Mouse (Mus musculus) limb, embryonic 14.5 days (tissue): ENCODE results near the gene Gm20547. TPM values are rescaled to one million over a fixed set of nuclear protein-coding genes. Genes with fewer than 3 reads are reported as not detected.

Source experiments
- ATAC-seq: fragments of 200-750 bp; cut with Nextera tagmentation; 2 replicates; pipeline ENCODE4 v1.8.0; 2017; ENCODE audit warnings: low read depth, moderate number of reproducible peaks, moderate TSS enrichment; ENCODE audit not compliant: low FRiP score
- DNase-seq: peaks from one replicate; pipeline ENCODE4 v3.0.0-alpha.2; 2015; ENCODE audit warnings: low spot score
- H3K27ac ChIP-seq: fragments of 300-500 bp; sonication (generic); replicated peaks from 2 replicates; pipeline ENCODE4 v1.5.1; 2014; ENCODE audit warnings: low read depth, mild to moderate bottlenecking, low read length, moderate library complexity, mixed read lengths
- H3K27me3 ChIP-seq: fragments of 300-500 bp; sonication (generic); 2 replicates; pipeline ENCODE4 v1.6.1; 2014; ENCODE audit warnings: low read length, mixed read lengths; ENCODE audit not compliant: control insufficient read depth, insufficient read depth
- H3K36me3 ChIP-seq: fragments of 300-500 bp; sonication (generic); 2 replicates; pipeline ENCODE4 v1.6.1; 2014; ENCODE audit warnings: mild to moderate bottlenecking, low read length, moderate library complexity, mixed read lengths; ENCODE audit not compliant: control insufficient read depth, insufficient read depth
- H3K4me1 ChIP-seq: fragments of 300-500 bp; sonication (generic); 2 replicates; pipeline ENCODE4 v1.6.1; 2014; ENCODE audit warnings: antibody characterized with exemption, low read length, mixed read lengths; ENCODE audit not compliant: control insufficient read depth, insufficient read depth
- H3K4me2 ChIP-seq: fragments of 300-500 bp; sonication (generic); replicated peaks from 2 replicates; pipeline ENCODE4 v1.6.1; 2014; ENCODE audit warnings: low read depth, mild to moderate bottlenecking, low read length, moderate library complexity; ENCODE audit not compliant: severe bottlenecking
- H3K4me3 ChIP-seq: fragments of 300-500 bp; sonication (generic); replicated peaks from 2 replicates; pipeline ENCODE4 v1.5.1; 2014; ENCODE audit warnings: low read length
- H3K9ac ChIP-seq: fragments of 300-500 bp; sonication (generic); 2 replicates; pipeline ENCODE4 v1.6.1; 2014; ENCODE audit warnings: mild to moderate bottlenecking, low read depth, low read length, moderate library complexity; ENCODE audit not compliant: severe bottlenecking
- H3K9me3 ChIP-seq: fragments of 300-500 bp; sonication (generic); 2 replicates; pipeline ENCODE4 v1.6.1; 2016; ENCODE audit warnings: low read length; ENCODE audit not compliant: control insufficient read depth
- POLR2A ChIP-seq: fragments of 200-500 bp; IDR thresholded peaks from 2 replicates; pipeline ENCODE4 v1.8.0; 2012; ENCODE audit warnings: inconsistent platforms, mild to moderate bottlenecking, moderate library complexity, borderline replicate concordance; ENCODE audit not compliant: insufficient read depth, insufficient read length; ENCODE audit errors: extremely low read depth
- WGBS: fragments of 180-500 bp; shearing (Covaris S2); extraction: QIAGEN DNeasy Blood & Tissue Kit; methylation state at CpG from one replicate; pipeline ENCODE4 v1.1.7; 2014; 5-methylcytosine and 5-hydroxymethylcytosine counted together
- polyA plus RNA-seq, 2 experiments: library from polyadenylated mRNA; depleted of rRNA in 1 of 2; stranded (reverse) in 1 of 2; unstranded in 1 of 2; fragments of >200 nt; fragmentation: Nextera tagmentation in 1 of 2; extraction: Ambion mirVana in 1 of 2; gene quantifications; 2 replicates each; pipeline versions ENCODE4 v1.2.1 to v1.2.3; 2012 to 2014

Gene Gm20547
- polyA plus RNA-seq, 2 experiments: not detected

GRCm38 (mm10) chr17:34881166-34881565, 676 bp downstream of the Gm20547 start:
- Histone ChIP-seq H3K4me1 (peaks cover 6% of the 10 kb centered on the region; the same call in 1 of the 2 replicates), H3K9me3 (no peaks in the 10 kb centered on the region), H3K4me2 (no peak overlapping the region), H3K27me3 (no peaks in the 10 kb centered on the region), H3K36me3 (no peaks in the 10 kb centered on the region), H3K4me3 (no peak overlapping the region), H3K27ac (no peak overlapping the region), H3K9ac (no peak overlapping the region)
- DNase-seq (no peak), ATAC-seq (no peak)
- no peak for TF ChIP-seq POLR2A

DNA sequence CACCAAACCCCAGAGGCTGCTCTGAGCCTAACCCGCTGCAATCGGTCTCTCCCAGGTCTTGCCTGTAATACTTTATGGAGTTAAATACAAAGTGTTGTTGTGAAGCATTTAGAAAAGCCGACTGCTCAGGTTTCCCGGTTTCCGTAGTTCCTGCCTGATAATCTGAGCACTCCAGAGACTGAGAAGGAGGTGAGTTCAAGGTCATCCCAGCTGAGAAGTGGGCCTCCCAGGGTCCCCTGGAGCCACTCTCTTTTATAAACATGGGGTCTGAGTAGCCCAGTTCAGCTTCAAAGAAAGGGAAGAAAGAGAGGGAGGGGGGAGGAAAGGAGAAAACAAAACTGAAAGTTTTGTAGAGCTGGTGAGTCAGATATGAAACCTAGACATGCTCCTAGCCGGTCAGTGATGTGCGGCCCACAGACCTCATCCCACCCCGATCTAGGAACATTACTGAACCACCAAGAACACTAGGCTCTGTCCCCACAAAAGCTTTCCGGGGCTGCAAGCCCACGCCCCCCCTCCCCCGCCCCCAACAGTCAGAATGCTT, 2.4 kb downstream of the Gm20547 start, which contains the start of gene Zbtb12:
TSS of gene Zbtb12 (plus strand) at position 148 of the 544 bp plus-strand sequence.
- Histone ChIP-seq H3K27ac (no peak within 1 kb of the TSS), H3K27me3 (no peaks in the 10 kb centered on the region), H3K36me3 (no peaks in the 10 kb centered on the region), H3K4me1 (peaks cover 6% of the 10 kb centered on the region; the same call in 1 of the 2 replicates), H3K4me2 (no peak within 1 kb of the TSS), H3K4me3 (no peak within 1 kb of the TSS), H3K9ac (no peak within 1 kb of the TSS), H3K9me3 (no peaks in the 10 kb centered on the region)
- DNase-seq (no peak), ATAC-seq (no peak)
- no peak for TF ChIP-seq POLR2A
- WGBS: 36% methylated on average over 11 of the region's 11 CpGs

- no peak overlapping the region for H3K9ac ChIP-seq
- H3K27me3 ChIP-seq: no peaks in the 10 kb centered on the region
- no peaks in the 10 kb centered on the region for H3K9me3 ChIP-seq
- H3K4me1 ChIP-seq: no peaks in the 10 kb centered on the region; the same call in 1 of the 2 replicates
- no peak overlapping the region for H3K4me2 ChIP-seq
- TF ChIP-seq POLR2A: no peak
- DNase-seq (no peak), ATAC-seq (no peak)
- H3K36me3 ChIP-seq: no peaks in the 10 kb centered on the region
- no peak overlapping the region for H3K27ac ChIP-seq
- 90% methylated on average over 6 of the region's 6 CpGs for WGBS
- H3K4me3 ChIP-seq: no peak overlapping the region
Measured at GRCm38 (mm10) chr17:34874321-34874720, 7.5 kb downstream of the Gm20547 start.

DNA sequence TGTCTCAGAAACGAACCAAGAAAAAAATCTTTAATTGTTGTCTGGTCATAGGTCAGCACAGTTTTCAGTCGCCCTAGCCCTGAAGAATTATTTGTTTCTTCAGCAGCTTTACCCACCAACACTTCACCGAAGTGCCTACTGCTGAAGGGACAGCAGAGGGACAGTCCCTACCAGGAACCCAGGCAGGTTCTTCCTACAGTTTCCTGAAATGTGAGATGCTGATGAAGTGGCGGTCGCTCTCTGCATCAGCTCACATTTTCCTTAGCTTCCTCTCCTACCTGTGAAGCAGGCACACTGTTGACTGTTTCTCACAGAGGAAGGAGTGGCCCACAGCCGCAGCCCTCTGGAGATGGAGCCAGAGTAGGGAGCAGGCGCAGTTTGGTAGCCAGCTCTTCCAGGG, 15.9 kb downstream of the Gm20547 start:
- Histone ChIP-seq H3K9me3 (no peaks in the 10 kb centered on the region), H3K4me3 (no peak overlapping the region), H3K4me1 (no peaks in the 10 kb centered on the region), H3K9ac (no peak overlapping the region), H3K27ac (no peak overlapping the region), H3K4me2 (no peak overlapping the region), H3K27me3 (no peaks in the 10 kb centered on the region), H3K36me3 (no peaks in the 10 kb centered on the region)
- ATAC-seq (no peak), DNase-seq (no peak)
- 50% methylated on average over 7 of the region's 7 CpGs for WGBS
- TF ChIP-seq POLR2A: no peak

DNA sequence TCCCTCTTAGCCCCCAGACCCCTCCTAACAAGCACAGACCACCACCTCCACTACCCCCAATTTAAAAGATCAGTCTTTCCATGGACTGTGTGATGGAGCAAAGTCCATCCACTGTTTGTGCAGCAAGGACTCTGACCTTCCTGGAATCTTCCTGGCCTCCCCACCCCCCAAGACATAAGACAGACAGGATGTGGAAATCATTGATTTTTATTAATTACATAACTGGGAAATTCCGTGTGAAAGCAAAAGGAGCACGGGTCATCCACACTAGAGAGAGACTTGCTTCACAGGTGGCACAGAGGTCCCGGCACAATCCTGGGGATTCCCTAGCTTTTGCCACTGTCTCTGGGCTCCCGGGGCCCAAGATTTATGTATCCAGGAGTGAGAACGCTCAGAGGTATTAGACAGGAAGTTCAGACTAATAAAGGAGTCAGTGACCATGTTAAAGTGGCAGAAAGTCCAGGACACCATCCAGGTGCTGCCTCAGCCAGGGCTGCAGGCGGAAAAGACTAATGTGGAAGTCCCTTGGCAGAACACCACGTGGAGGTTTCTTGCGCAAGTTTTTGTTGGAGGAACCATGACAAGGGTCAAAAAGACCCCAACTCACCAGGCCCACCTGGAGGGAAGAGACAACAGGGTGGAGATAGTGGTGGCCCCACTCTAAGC, 19.3 kb downstream of the Gm20547 start, which contains the start of gene Cfb:
TSS of gene Cfb (minus strand) at position 103 of the 666 bp plus-strand sequence.
- DNase-seq: no peak
- no peak for TF ChIP-seq POLR2A
- Histone ChIP-seq H3K4me2 (no peak within 1 kb of the TSS), H3K36me3 (peaks cover 2% of the 10 kb centered on the region; the same call in 1 of the 2 replicates), H3K27me3 (no peaks in the 10 kb centered on the region), H3K9me3 (no peaks in the 10 kb centered on the region), H3K9ac (no peak within 1 kb of the TSS), H3K4me3 (no peak within 1 kb of the TSS), H3K4me1 (no peaks in the 10 kb centered on the region), H3K27ac (no peak within 1 kb of the TSS)
- no peak for ATAC-seq
- WGBS: 49% methylated on average over 8 of the region's 8 CpGs
